Mouse (Mus musculus): ENCODE measurements around the gene Lpin1. TPM values are rescaled to one million over a fixed set of nuclear protein-coding genes. Genes with fewer than 3 reads are reported as not detected.

The Lpin1 gene
- polyA plus RNA-seq, 1 experiment from 2014 or later, result 1.6 TPM

DNA sequence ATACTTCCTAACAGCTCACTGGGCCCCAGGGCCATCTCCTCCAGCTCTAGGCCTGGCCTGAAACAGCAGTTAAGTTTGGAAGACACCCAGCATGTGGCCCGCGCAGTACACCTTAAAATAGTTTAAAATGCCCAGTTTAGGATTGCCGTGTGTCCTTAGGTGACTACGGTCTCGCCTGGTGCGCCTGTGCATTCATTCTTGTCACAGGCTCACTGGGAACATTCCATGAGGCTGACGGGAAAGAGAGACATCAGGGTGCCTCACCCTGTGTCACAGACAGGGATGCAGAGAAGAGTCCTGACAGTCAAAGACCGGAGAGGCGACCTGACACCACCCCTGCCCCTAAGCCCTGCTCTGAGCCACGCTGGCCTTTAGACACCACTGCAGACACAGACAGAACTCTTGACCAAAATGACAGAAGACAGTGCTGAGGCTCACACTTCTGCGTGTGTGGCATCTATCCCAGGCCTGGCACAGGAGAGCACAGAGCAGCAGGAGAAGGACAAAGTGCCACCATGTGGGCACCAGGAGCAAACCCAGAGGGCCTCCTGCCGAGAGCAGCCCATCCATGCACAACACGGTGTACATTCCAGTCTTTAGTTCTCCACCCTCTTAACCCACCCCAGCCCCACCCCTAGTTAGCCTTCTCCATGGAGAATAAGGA lies 58.5 kb downstream of the Lpin1 start:
- Histone ChIP-seq H3K4me3 (ENCODE audit: low read depth, low read length) (no peak overlapping the region), H3K4me2 (replicated peaks; ENCODE audit: low read depth) (no peak overlapping the region), H3K9me3 (ENCODE audit: control insufficient read depth, low read length) (no peaks in the 10 kb centered on the region), H3K27me3 (ENCODE audit: control insufficient read depth, insufficient read depth, low read length) (no peaks in the 10 kb centered on the region), H3K27ac (replicated peaks) (no peak overlapping the region), H3K4me1 (replicated peaks; ENCODE audit: control insufficient read depth, insufficient read depth) (no peaks in the 10 kb centered on the region), H3K36me3 (ENCODE audit: control insufficient read depth, insufficient read depth, low read length) (peaks cover 7% of the 10 kb centered on the region; the same call in 1 of the 2 replicates), H3K9ac (ENCODE audit: low read length) (no peak overlapping the region)
- DNase-seq (ENCODE audit: low spot score) (no peak), ATAC-seq (ENCODE audit: low FRiP score, low TSS enrichment) (no peak)
- WGBS, result 93% methylated on average over 13 of the region's 13 CpGs
- TF ChIP-seq CTCF (IDR thresholded peaks at IDR 0.05; ENCODE audit: low read depth) (no peak), EP300 (optimal IDR thresholded peaks at IDR 0.05) (no peak)

- Histone ChIP-seq H3K27ac (replicated peaks) (no peak overlapping the region), H3K36me3 (ENCODE audit: control insufficient read depth, insufficient read depth, low read length) (peaks cover 7% of the 10 kb centered on the region; the same call in 1 of the 2 replicates), H3K9ac (ENCODE audit: low read length) (no peak overlapping the region), H3K4me1 (replicated peaks; ENCODE audit: control insufficient read depth, insufficient read depth) (no peaks in the 10 kb centered on the region), H3K9me3 (ENCODE audit: control insufficient read depth, low read length) (no peaks in the 10 kb centered on the region), H3K4me3 (ENCODE audit: low read depth, low read length) (no peak overlapping the region), H3K4me2 (replicated peaks; ENCODE audit: low read depth) (no peak overlapping the region), H3K27me3 (ENCODE audit: control insufficient read depth, insufficient read depth, low read length) (no peaks in the 10 kb centered on the region)
- TF ChIP-seq CTCF (IDR thresholded peaks at IDR 0.05; ENCODE audit: low read depth) (no peak), EP300 (optimal IDR thresholded peaks at IDR 0.05) (no peak)
- ATAC-seq (ENCODE audit: low FRiP score, low TSS enrichment) (no peak), DNase-seq (ENCODE audit: low spot score) (no peak)
- WGBS, result 80% methylated on average over 12 of the region's 12 CpGs
These were observed 59.7 kb downstream of the Lpin1 start for GRCm38 (mm10) chr12:16550983-16551454.

DNA sequence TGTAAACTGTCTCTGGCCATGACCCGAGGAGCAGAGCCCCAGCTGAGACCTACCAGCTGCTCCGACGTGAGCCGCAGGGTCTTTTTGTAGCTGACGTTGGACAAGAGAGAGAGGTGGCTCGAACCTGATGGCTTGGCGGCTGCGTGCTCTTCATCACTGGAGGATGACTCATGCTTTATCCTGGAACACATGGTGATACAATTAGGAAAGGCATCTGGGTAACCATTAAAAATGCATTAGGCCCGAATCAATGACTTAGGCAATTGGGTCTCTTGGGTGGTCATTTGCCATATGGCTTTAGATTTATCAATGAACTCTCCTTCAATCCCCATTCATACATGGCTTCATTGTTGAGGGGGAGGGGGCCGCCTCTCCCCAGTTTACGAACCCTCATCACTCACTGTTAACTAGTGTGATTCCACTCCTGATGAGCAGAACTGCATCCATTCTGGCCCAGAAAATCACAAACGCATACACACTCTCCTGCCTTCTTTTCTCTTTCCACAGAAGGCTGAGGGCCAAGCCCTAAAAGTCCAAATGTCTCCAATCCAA lies 61.9 kb downstream of the Lpin1 start:
- ATAC-seq (ENCODE audit: low FRiP score, low TSS enrichment) (no peak), DNase-seq (ENCODE audit: low spot score) (no peak)
- Histone ChIP-seq H3K9ac (ENCODE audit: low read length) (no peak overlapping the region), H3K27ac (replicated peaks) (no peak overlapping the region), H3K4me2 (replicated peaks; ENCODE audit: low read depth) (no peak overlapping the region), H3K27me3 (ENCODE audit: control insufficient read depth, insufficient read depth, low read length) (no peaks in the 10 kb centered on the region), H3K36me3 (ENCODE audit: control insufficient read depth, insufficient read depth, low read length) (peaks cover 7% of the 10 kb centered on the region; the same call in 1 of the 2 replicates), H3K9me3 (ENCODE audit: control insufficient read depth, low read length) (no peaks in the 10 kb centered on the region), H3K4me1 (replicated peaks; ENCODE audit: control insufficient read depth, insufficient read depth) (no peaks in the 10 kb centered on the region), H3K4me3 (ENCODE audit: low read depth, low read length) (no peak overlapping the region)
- WGBS, result 74% methylated on average over 12 of the region's 12 CpGs
- TF ChIP-seq CTCF (IDR thresholded peaks at IDR 0.05; ENCODE audit: low read depth), result no peak
- no peak for TF ChIP-seq EP300 (optimal IDR thresholded peaks at IDR 0.05)

DNA sequence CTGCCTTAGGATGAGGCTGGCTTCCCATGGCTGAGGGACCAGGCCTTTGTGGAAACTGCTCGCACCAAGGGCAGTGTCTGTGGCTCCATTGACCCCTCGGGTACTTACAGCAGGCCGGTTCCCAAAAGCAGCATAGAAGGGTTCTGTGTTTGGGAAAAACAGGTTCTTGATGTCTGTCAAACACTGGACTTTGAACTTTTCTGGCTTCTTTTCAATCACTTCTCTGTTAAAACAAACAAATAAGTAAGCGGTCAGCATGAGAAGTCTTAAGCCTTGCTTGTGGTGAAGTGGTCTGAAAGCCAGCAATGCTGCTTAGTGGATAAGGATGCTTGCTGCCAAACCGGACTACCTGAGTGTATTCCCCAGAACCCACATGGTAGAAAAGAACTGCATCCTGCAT lies 69.2 kb downstream of the Lpin1 start:
- Histone ChIP-seq H3K27me3 (ENCODE audit: control insufficient read depth, insufficient read depth, low read length) (no peaks in the 10 kb centered on the region), H3K27ac (replicated peaks) (no peak overlapping the region), H3K9ac (ENCODE audit: low read length) (no peak overlapping the region), H3K4me1 (replicated peaks; ENCODE audit: control insufficient read depth, insufficient read depth) (no peaks in the 10 kb centered on the region), H3K4me3 (ENCODE audit: low read depth, low read length) (no peak overlapping the region), H3K9me3 (ENCODE audit: control insufficient read depth, low read length) (no peaks in the 10 kb centered on the region), H3K36me3 (ENCODE audit: control insufficient read depth, insufficient read depth, low read length) (peaks cover 10% of the 10 kb centered on the region; the same call in 1 of the 2 replicates), H3K4me2 (replicated peaks; ENCODE audit: low read depth) (no peak overlapping the region)
- TF ChIP-seq EP300 (optimal IDR thresholded peaks at IDR 0.05), result no peak
- no peak for TF ChIP-seq CTCF (IDR thresholded peaks at IDR 0.05; ENCODE audit: low read depth)
- DNase-seq (ENCODE audit: low spot score) (no peak), ATAC-seq (ENCODE audit: low FRiP score, low TSS enrichment) (no peak)
- 78% methylated on average over 5 of the region's 5 CpGs for WGBS

DNA sequence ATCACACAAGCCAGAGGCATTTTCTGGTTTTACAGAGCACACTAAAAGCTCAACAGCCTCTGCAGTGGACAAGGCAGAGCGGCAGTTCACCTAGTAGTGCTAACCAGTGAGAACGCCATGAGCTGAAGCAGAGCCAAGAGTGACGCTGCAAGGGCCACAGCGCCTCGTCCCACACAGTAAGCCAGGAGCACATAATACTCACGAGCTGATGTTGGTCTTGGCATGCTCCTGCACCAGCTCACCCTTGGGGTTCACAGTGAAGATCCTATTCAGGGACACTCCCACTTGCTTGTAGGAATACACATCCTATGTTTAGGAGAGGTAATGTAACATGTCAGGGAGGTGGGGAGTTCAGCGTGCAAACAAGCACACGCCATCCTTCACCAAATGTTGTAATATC lies 70.1 kb downstream of the Lpin1 start:
- H3K27me3 ChIP-seq (ENCODE audit: control insufficient read depth, insufficient read depth, low read length), result no peaks in the 10 kb centered on the region
- no peak overlapping the region for H3K9ac ChIP-seq (ENCODE audit: low read length)
- ATAC-seq (ENCODE audit: low FRiP score, low TSS enrichment) (no peak), DNase-seq (ENCODE audit: low spot score) (no peak)
- H3K36me3 ChIP-seq (ENCODE audit: control insufficient read depth, insufficient read depth, low read length), result peaks cover 10% of the 10 kb centered on the region; the same call in 1 of the 2 replicates
- WGBS, result 83% methylated on average over 8 of the region's 8 CpGs
- H3K4me3 ChIP-seq (ENCODE audit: low read depth, low read length), result no peak overlapping the region
- H3K9me3 ChIP-seq (ENCODE audit: control insufficient read depth, low read length), result no peaks in the 10 kb centered on the region
- H3K4me2 ChIP-seq (replicated peaks; ENCODE audit: low read depth), result no peak overlapping the region
- no peak for TF ChIP-seq EP300 (optimal IDR thresholded peaks at IDR 0.05)
- no peak for TF ChIP-seq CTCF (IDR thresholded peaks at IDR 0.05; ENCODE audit: low read depth)
- no peak overlapping the region for H3K27ac ChIP-seq (replicated peaks)
- H3K4me1 ChIP-seq (replicated peaks; ENCODE audit: control insufficient read depth, insufficient read depth), result no peaks in the 10 kb centered on the region
